8 mouse cellular contexts compared by ENCODE assay signal in the genomic region with DNA sequence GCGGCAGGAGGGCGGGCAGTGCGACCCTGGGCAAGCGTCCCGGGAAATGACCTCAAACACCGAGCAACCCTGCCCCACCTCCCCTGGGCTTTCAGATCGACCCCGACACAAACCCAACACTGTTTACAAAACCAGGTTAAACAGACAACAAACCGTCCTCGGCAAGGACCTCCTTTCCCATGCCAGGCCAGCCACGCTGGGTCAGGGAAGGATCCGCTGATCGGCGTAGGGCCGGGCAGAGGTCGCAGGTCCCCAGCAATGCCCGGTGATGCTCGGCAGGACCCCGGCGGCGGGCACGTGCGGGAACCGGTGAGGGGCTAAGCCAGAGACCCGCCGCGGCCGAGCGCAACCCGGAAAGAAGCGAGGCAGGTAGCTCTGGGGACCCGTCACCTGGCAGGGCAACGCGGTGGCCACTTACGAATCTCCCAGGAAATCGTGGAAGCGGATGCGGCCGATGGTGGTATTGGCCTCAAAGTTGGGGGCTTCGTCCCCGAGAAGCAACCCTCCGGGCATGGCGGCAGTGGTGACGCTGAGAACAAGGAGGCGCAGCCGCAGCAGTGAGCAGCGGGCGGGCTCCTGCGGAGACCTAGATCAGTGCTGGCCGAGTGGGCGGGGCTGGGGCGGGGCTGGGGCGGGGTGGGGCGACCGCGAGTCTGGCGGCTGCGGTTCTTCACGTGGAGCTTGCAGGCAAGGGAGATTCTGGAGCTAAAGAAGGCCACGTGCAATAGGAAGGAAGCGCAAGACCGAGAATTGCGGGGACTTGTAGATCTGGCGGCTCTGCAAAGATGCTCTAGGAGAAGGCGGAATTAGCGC. TPM values are rescaled to one million over a fixed set of nuclear protein-coding genes. Genes with fewer than 3 reads are reported as not detected.
DNase-seq lines count a peak whose midpoint lies in the region.

Gene Prdx6 (minus strand): TSS at position 616 of the 813 bp plus-strand sequence.

- H3K27me3 ChIP-seq in hindbrain, embryonic 10.5 days (ENCODE audit: insufficient read depth, poor library complexity, severe bottlenecking): peaks cover 19% of the 10 kb centered on the region

- DNase-seq in NIH3T3 (ENCODE audit: low read depth): peak; percentile 92
- peak; percentile 82 for DNase-seq in cerebellum, adult 9-11 months
- DNase-seq in frontal cortex, adult 2 months (ENCODE audit: extremely low spot score in 1 of 2, low spot score in 1 of 2): peak; percentile 55 to 81
- DNase-seq in hindbrain, embryonic 10.5 days (ENCODE audit: low spot score): peak; percentile 90
- DNase-seq in layer of hippocampus, postnatal 14 days (ENCODE audit: low spot score in 2 of 2): peak; percentile 73 to 78
- peak; percentile 87 for DNase-seq in lung, postnatal 10 days
- DNase-seq in ovary, postnatal 14 days (ENCODE audit: low spot score): peak; percentile 65
- peak; percentile 78 for DNase-seq in thymus, postnatal 10 days (ENCODE audit: low spot score in 2 of 2)

- no peaks in the 10 kb centered on the region for H3K9me3 ChIP-seq in hindbrain, embryonic 10.5 days

- H3K27ac ChIP-seq in hindbrain, embryonic 10.5 days: peak within 1 kb of the TSS; percentile 97

- under 1% methylated on average over 66 of the region's 66 CpGs for WGBS in hindbrain, embryonic 10.5 days

- peaks cover 42% of the 10 kb centered on the region for H3K4me1 ChIP-seq in hindbrain, embryonic 10.5 days (replicated peaks)

- H3K4me3 ChIP-seq in hindbrain, embryonic 10.5 days: peak within 1 kb of the TSS; percentile 95

- peaks cover 15% of the 10 kb centered on the region for H3K36me3 ChIP-seq in hindbrain, embryonic 10.5 days

RNA-seq across cellular contexts. Expression of gene Prdx6, which starts in this region (rescaled TPM):
- polyA plus RNA-seq in frontal cortex, adult 2 months (2012; rRNA removed): 404 and 494 TPM in 2 replicates
- 490 and 579 TPM in 2 replicates for polyA plus RNA-seq in hindbrain, embryonic 10.5 days (2016; fragmentation: Nextera tagmentation; extraction: Ambion mirVana)
- 100 to 1,000 TPM; 268 to 278 TPM for total RNA-seq in layer of hippocampus, postnatal 14 days (2021)

Comparison
In these comparisons a context has a peak if more than half of its experiments do, and no peak if none do; other contexts are left out.
1. Peak in every context shown above with its lines: DNase-seq, H3K4me3 ChIP-seq and H3K27ac ChIP-seq.